Mouse (Mus musculus) thymus, adult 2 months (tissue): Measurements from ENCODE around the gene G530012D18Rik.
"Not testable (repeated sequence)": the region's sequence is repeated elsewhere in the genome, so short reads cannot be mapped to it uniquely, and the experiment has no call there.

Source experiments
- CTCF ChIP-seq: fragments of 200-500 bp; IDR thresholded peaks from 2 replicates; pipeline ENCODE4 v1.5.1; 2012; ENCODE audit warnings: mild to moderate bottlenecking, control low read depth, low read length, moderate library complexity, borderline replicate concordance; ENCODE audit not compliant: control insufficient read depth, poor library complexity, insufficient read depth; ENCODE audit errors: extremely low read depth
- POLR2A ChIP-seq: fragments of 200-500 bp; IDR thresholded peaks from 2 replicates; pipeline ENCODE4 v1.6.1; 2012; ENCODE audit warnings: mild to moderate bottlenecking, low read length, control low read depth, moderate library complexity; ENCODE audit not compliant: control insufficient read depth, poor library complexity, insufficient read depth; ENCODE audit errors: extremely low read depth

GRCm38 (mm10) chr1:85604341-85604740 lies 28.9 kb downstream of the G530012D18Rik start:
- not testable (repeated sequence) for TF ChIP-seq POLR2A, CTCF
